Mouse (Mus musculus): ENCODE data around the gene Pitpnm3. TPM values are rescaled to one million over a fixed set of nuclear protein-coding genes. Genes with fewer than 3 reads are reported as not detected.
"Not testable (repeated sequence)": the region's sequence is repeated elsewhere in the genome, so short reads cannot be mapped to it uniquely, and the experiment has no call there.

The Pitpnm3 gene
- 0.03 and 0.04 TPM in 2 replicates for polyA plus RNA-seq (2016; fragmentation: Nextera tagmentation; extraction: Ambion mirVana)

DNA sequence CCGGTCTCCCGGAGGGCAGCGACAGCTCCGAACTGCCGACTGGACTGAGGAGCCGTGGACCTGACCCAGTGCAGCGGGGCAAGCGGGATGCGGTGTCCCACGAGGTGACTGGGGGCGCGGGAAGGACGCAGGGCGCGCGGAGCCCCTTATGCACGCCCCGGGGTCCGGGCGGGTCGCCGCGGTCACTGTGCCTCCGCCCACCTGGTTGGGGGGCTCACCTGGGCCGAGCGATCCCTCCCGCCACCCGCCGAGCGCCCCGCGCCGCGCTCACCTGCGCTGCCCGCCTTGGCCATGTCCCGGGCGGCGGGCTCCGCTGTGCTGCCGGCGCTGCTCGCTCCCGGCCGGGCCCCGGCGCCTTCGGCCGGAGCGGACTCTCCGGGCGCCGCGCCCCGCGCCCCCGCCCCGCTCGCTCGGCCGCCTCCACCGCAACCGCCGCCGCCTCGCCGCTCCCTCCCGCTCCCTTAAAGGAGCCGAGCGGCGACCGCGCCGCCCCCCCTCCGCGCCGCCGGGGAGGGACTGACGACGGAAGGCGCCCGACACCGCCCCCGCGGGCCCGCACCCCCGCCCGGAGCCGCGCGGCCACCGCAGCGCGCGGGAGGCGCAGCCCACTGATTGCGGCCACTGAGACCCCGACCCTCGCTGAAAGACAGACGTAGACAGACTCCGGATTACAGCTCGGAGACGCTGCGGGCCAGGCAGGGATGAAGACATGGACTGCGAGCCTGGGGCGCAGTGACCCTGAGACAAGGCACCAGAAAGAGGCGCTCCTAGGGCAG, at the start of gene Pitpnm3:
TSS of gene Pitpnm3 (minus strand) at position 396 of the 776 bp plus-strand sequence.
- Histone ChIP-seq H3K27me3 (ENCODE audit: low read depth, poor library complexity, severe bottlenecking) (peaks cover 90% of the 10 kb centered on the region), H3K36me3 (no peaks in the 10 kb centered on the region), H3K4me1 (peaks cover 25% of the 10 kb centered on the region), H3K9me3 (replicated peaks) (no peaks in the 10 kb centered on the region), H3K27ac (peak within 1 kb of the TSS; percentile 47), H3K4me3 (peak within 1 kb of the TSS; percentile 70)
- WGBS: 2% methylated on average over 105 of the region's 107 CpGs
- DNase-seq (ENCODE audit: low spot score): peak; percentile 50

DNA sequence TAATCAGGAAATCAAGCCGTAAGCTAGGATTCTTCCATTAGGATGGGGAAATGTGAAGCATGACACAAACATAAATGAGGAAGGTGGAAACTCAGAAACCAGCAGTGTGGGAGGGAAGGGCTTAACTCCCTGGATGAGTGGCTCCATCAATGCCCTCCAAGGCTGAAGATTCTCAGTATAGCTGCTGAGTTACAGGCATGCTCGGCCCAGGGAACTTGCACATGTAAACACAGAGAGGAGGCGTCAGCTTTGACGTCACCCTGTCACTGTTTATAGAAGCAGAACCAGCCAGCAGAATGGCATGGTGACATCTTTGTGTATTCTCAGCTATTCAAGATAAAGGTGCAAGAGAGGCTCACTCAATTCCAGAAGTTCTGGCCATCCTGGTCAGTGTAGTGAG, 48.7 kb upstream of the Pitpnm3 start:
- no peak overlapping the region for H3K4me3 ChIP-seq
- no peak for DNase-seq (ENCODE audit: low spot score)
- H3K27ac ChIP-seq: no peak overlapping the region
- 87% methylated on average over 4 of the region's 4 CpGs for WGBS
- no peaks in the 10 kb centered on the region for H3K4me1 ChIP-seq
- no peaks in the 10 kb centered on the region for H3K9me3 ChIP-seq (replicated peaks)
- no peaks in the 10 kb centered on the region for H3K27me3 ChIP-seq (ENCODE audit: low read depth, poor library complexity, severe bottlenecking)
- H3K36me3 ChIP-seq: peaks cover 66% of the 10 kb centered on the region

DNA sequence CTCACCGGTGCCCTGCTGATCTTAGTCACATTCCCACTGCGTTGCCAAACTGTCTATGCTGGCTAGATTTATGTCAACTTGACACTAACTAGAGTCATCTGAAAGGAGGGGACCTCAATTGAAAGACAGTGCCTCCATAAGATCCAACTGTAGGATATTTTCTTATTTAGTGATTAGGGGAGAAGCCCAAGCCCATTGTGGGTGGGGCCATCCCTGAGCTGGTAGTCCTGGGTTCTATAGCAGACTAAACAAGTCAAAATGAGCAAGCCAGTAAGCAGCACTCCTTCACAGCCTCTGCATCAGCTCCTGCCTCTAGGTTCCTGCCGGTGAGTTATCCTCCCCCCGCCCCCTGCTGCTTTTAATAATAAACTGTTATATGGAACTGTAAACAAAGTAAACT, 45.6 kb upstream of the Pitpnm3 start:
- Histone ChIP-seq H3K36me3 (peaks cover 67% of the 10 kb centered on the region), H3K4me3 (no peak overlapping the region), H3K4me1 (no peaks in the 10 kb centered on the region), H3K9me3 (replicated peaks) (no peaks in the 10 kb centered on the region), H3K27me3 (ENCODE audit: low read depth, poor library complexity, severe bottlenecking) (no peaks in the 10 kb centered on the region), H3K27ac (no peak overlapping the region)
- 92% methylated on average over 4 of the region's 4 CpGs for whole genome bisulfite sequencing
- no peak for DNase-seq (ENCODE audit: low spot score)

DNA sequence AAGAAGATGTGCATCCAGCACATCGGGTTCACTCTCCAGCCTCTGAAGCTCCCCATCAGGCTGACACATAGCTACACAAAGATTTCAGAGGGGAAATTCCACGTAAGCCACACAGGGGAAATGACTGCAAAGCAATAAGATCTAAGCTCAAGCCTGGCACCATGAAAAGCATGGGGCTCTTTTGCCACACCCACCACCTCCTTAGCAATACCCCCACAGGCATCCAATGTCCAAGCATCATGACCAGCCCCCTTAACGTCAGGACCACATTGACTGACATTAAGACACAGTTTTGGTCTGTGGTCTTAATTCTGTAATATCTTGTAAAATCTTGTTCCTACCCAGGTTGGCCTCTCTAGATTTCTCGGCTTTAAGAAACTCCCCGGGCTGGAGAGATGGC, 45.0 kb upstream of the Pitpnm3 start:
- Histone ChIP-seq H3K4me3 (no peak overlapping the region), H3K9me3 (replicated peaks) (no peaks in the 10 kb centered on the region), H3K4me1 (no peaks in the 10 kb centered on the region), H3K27ac (no peak overlapping the region), H3K36me3 (peaks cover 68% of the 10 kb centered on the region), H3K27me3 (ENCODE audit: low read depth, poor library complexity, severe bottlenecking) (no peaks in the 10 kb centered on the region)
- DNase-seq (ENCODE audit: low spot score): no peak
- 93% methylated on average over 5 of the region's 5 CpGs for WGBS

DNA sequence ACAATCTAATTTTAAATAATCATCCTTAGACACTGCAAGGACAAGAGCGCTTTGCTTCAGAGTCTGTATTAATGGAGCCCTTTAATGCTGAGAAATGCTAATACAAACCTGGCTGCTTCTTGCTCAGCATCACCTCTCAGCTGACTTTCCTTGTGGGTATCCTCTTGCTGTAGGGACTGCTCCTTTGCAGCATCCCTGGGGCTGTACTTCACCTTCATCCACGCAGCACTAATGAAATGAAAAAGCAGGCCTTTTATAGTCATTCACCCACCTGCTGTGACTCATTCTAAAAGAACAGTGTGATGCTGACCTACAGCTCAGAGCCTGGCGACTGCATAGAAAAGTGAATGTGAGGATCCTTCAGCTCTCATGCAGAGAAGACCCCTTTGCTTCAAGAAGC, 41.0 kb upstream of the Pitpnm3 start:
- no peaks in the 10 kb centered on the region for H3K4me1 ChIP-seq
- H3K27ac ChIP-seq: no peak overlapping the region
- WGBS: 67% methylated on average over 3 of the region's 3 CpGs
- DNase-seq (ENCODE audit: low spot score): no peak
- H3K9me3 ChIP-seq (replicated peaks): no peaks in the 10 kb centered on the region
- no peak overlapping the region for H3K4me3 ChIP-seq
- H3K36me3 ChIP-seq: peaks cover 92% of the 10 kb centered on the region
- H3K27me3 ChIP-seq (ENCODE audit: low read depth, poor library complexity, severe bottlenecking): no peaks in the 10 kb centered on the region

DNA sequence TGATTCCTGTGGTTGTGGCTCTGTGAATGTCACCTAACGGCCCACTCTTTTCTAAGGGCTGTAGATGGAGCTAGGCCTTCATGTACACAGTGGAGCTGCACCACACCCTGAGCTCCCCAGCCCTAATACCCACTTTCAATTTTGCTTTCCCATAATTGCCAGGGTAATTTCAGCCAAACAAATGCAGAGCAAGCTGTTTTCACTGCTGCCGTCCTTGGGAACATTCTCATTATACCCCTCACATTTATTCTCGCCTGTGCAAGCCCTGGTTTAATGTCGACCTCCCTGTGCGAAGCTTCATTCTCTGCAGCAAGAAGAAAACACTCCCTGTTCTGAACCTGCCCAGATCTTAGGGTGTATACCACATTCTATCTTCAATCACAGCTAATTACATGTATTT, 40.4 kb upstream of the Pitpnm3 start:
- Histone ChIP-seq H3K4me3 (no peak overlapping the region), H3K36me3 (peaks cover 88% of the 10 kb centered on the region), H3K9me3 (replicated peaks) (no peaks in the 10 kb centered on the region), H3K4me1 (no peaks in the 10 kb centered on the region), H3K27me3 (ENCODE audit: low read depth, poor library complexity, severe bottlenecking) (no peaks in the 10 kb centered on the region), H3K27ac (no peak overlapping the region)
- WGBS: 84% methylated on average over 5 of the region's 5 CpGs
- DNase-seq (ENCODE audit: low spot score): no peak

DNA sequence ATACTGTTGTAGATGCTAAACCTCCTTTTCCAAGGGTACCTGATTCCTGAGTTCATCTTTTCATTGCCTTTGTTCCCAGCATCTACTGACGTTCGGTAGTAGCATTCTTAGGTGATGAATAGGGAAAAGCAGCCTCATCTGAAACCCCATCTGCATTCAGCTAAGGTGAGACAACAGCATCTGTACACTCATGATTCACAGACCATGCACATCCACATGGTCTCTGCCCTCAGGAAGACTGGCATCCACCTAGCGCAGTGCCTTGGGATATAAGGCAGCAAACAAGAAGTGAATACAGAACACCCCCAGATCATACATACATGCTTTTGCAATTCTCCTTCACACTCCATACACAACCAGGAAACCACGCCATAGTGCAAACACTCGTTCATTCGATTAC, 39.1 kb upstream of the Pitpnm3 start:
- 94% methylated on average over 6 of the region's 6 CpGs for WGBS
- H3K36me3 ChIP-seq: peaks cover 90% of the 10 kb centered on the region
- no peaks in the 10 kb centered on the region for H3K27me3 ChIP-seq (ENCODE audit: low read depth, poor library complexity, severe bottlenecking)

DNA sequence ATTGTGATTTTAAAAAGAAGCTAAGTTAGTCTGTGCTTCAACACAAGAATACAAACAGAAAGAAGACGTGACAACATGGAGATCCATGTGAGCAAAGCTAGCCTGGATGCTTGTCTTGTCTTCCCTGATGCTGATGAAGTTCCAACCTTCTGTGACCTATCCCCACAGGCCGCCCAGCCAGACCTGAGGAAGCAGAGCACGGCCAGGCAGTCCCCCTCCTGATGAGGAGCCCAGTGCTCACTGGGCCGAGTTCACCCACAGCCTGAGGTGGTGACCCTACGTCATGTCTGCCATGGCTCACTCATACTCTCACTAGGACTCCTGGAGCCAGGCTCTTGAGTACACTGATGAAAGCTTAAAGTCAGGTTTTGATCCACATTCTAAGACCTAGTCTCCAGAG, 37.9 kb upstream of the Pitpnm3 start:
- 94% methylated on average over 5 of the region's 5 CpGs for WGBS
- H3K36me3 ChIP-seq: peaks cover 92% of the 10 kb centered on the region
- H3K27ac ChIP-seq: no peak overlapping the region

More for the DNA sequence above, 39.1 kb upstream of the Pitpnm3 start:
- no peaks in the 10 kb centered on the region for H3K4me1 ChIP-seq
- no peak overlapping the region for H3K27ac ChIP-seq
- no peak overlapping the region for H3K4me3 ChIP-seq
- H3K9me3 ChIP-seq (replicated peaks): no peaks in the 10 kb centered on the region
- no peak for DNase-seq (ENCODE audit: low spot score)

DNA sequence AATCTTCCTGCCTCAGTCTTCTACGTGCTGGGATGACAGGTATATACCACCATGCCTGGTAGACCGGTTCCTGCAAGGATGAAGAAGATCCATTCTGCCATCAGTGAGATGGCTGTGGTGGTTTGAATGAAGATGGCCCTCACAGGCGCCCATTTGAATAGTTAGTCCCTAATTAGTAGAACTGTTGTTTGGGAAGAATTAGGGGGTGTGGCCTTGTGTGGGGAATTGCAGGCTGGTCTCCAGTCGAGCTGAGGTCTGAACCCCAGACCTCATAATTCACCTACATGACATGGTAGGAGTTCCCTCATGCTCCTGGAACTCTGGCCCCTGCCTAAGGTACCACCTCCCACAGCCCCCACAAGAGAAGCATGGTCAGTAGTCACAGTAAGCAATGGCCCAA, 36.3 kb upstream of the Pitpnm3 start:
- peaks cover 90% of the 10 kb centered on the region for H3K36me3 ChIP-seq
- H3K27ac ChIP-seq; H3K9me3 ChIP-seq (replicated peaks); H3K27me3 ChIP-seq (ENCODE audit: low read depth, poor library complexity, severe bottlenecking); DNase-seq (ENCODE audit: low spot score); H3K4me3 ChIP-seq; H3K4me1 ChIP-seq: not testable (repeated sequence)
- WGBS: 75% methylated on average over 4 of the region's 4 CpGs

More for the DNA sequence above, 37.9 kb upstream of the Pitpnm3 start:
- no peak for DNase-seq (ENCODE audit: low spot score)
- Histone ChIP-seq H3K27me3 (ENCODE audit: low read depth, poor library complexity, severe bottlenecking) (no peaks in the 10 kb centered on the region), H3K4me3 (no peak overlapping the region), H3K4me1 (no peaks in the 10 kb centered on the region), H3K9me3 (replicated peaks) (no peaks in the 10 kb centered on the region)

DNA sequence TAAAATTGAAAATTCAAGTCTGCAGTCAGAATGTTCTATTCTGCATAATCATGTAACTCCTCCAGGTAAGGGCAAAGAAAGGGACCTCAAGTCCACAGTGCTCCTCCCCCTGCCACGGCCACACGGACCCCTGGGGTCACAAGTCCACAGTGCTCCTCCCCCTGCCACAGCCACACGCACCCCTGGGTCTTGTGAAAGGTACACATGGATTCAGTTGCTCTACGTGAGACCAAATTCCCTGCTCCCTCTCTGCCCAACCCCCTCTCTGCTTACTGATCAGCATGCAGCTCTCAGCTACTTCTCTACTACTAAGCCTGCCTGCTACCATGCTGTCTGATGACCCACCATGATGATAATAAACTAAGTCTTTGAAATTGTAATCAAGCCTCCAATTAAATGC, 34.3 kb upstream of the Pitpnm3 start:
- no peak overlapping the region for H3K27ac ChIP-seq
- no peak overlapping the region for H3K4me3 ChIP-seq
- no peak for DNase-seq (ENCODE audit: low spot score)
- no peaks in the 10 kb centered on the region for H3K9me3 ChIP-seq (replicated peaks)
- 88% methylated on average over 4 of the region's 4 CpGs for WGBS
- H3K27me3 ChIP-seq (ENCODE audit: low read depth, poor library complexity, severe bottlenecking): no peaks in the 10 kb centered on the region
- H3K36me3 ChIP-seq: peaks cover 90% of the 10 kb centered on the region
- H3K4me1 ChIP-seq: no peaks in the 10 kb centered on the region

DNA sequence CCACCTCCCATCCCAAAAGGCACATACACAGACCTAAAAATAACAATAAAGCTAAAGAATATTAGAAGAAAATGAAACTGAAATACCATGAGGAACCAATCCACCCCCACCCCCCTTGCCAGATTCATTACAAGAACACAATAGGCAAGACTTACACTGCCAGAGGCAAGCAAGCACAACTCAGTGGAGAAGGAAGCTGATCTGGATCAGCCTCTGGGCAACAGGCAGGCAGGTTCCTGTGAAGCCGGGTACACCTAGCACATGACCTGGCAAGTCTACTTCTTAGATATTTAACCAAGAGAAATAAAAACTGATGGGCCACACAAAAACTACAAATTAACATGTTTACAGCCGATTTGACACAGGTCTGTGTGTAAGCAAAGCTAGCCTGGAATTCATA, 27.6 kb upstream of the Pitpnm3 start:
- H3K4me3 ChIP-seq: no peak overlapping the region
- H3K36me3 ChIP-seq: peaks cover 76% of the 10 kb centered on the region
- no peak for DNase-seq (ENCODE audit: low spot score)
- no peaks in the 10 kb centered on the region for H3K27me3 ChIP-seq (ENCODE audit: low read depth, poor library complexity, severe bottlenecking)
- no peak overlapping the region for H3K27ac ChIP-seq
- H3K4me1 ChIP-seq: no peaks in the 10 kb centered on the region
- H3K9me3 ChIP-seq (replicated peaks): no peaks in the 10 kb centered on the region
- 90% methylated on average over 2 of the region's 2 CpGs for WGBS

DNA sequence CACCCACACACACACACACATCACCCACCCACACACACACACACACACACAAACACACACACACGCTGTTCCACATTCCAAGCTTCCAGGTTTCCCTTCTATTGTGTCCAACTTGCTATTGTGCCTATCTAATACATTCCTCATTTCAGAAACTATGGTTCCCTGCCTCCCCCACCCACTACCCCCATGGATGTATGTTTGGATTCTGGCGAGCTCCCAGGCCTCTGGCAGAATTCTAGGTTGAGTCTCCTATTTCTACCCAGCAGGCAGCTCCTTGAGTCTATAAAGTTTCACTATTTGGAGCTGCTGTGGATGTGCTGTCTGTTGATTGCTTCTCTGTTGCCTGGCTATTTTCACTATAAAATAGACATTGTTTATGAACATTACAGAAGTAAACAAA, 21.0 kb upstream of the Pitpnm3 start:
- DNase-seq (ENCODE audit: low spot score): no peak
- Histone ChIP-seq H3K36me3 (peaks cover 71% of the 10 kb centered on the region), H3K27ac (no peak overlapping the region), H3K27me3 (ENCODE audit: low read depth, poor library complexity, severe bottlenecking) (no peaks in the 10 kb centered on the region), H3K4me3 (no peak overlapping the region), H3K4me1 (peaks cover 2% of the 10 kb centered on the region; the same call in 1 of the 2 replicates), H3K9me3 (replicated peaks) (no peaks in the 10 kb centered on the region)
- WGBS: 89% methylated on average over 2 of the region's 2 CpGs

DNA sequence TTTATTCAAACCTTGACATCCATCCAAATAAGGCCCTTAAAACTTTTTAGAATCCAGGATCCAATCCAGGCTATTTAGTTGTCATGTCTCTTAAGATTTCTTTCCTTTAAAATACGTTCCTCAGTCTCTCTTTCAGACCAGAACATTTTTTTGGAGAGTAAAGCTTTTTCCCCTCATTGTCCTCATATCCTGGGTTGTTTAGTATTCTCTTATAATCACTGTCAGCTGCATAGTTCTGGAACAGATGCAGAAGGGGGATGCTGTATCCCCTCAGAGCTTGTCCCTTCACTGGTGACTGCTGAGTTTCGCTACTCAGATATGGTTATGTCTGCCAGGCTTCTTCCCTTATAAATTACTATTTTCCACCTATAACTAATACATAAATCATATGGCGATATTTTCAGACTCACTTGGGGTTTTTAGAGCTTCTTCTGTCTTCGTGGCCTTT, 20.4 kb upstream of the Pitpnm3 start:
- H3K4me3 ChIP-seq: no peak overlapping the region
- 93% methylated on average over 4 of the region's 4 CpGs for WGBS
- peaks cover 71% of the 10 kb centered on the region for H3K36me3 ChIP-seq
- H3K27ac ChIP-seq: no peak overlapping the region
- peaks cover 8% of the 10 kb centered on the region for H3K4me1 ChIP-seq
- no peak for DNase-seq (ENCODE audit: low spot score)
- no peaks in the 10 kb centered on the region for H3K9me3 ChIP-seq (replicated peaks)
- H3K27me3 ChIP-seq (ENCODE audit: low read depth, poor library complexity, severe bottlenecking): no peaks in the 10 kb centered on the region
